Mouse (Mus musculus) heart, adult 10 weeks (tissue): ENCODE measurements around the gene Tmprss12. TPM values are rescaled to one million over a fixed set of nuclear protein-coding genes. Genes with fewer than 3 reads are reported as not detected.

Experiments
- polyA plus RNA-seq: library from polyadenylated mRNA; stranded (reverse); fragments of 350-450 nt; fragmentation: Illumina TruSeq; extraction: RNeasy Lipid Tissue Mini Kit (QIAGEN cat#74804); gene quantifications from one replicate; pipeline ENCODE4 v1.2.3, GENCODE M21; 2014; ENCODE audit warnings: low read depth, low replicate concordance

Tmprss12 gene
- polyA plus RNA-seq, result not detected

GRCm38 (mm10) chr15:100280626-100281025, at the start of gene Tmprss12:
Gene Tmprss12, plus strand, starts transcription at chr15:100280837.

GRCm38 (mm10) chr15:100304019-100304991, 23.7 kb downstream of the Tmprss12 start, which contains the start of gene Mettl7a1:
Gene Mettl7a1, plus strand, starts transcription at chr15:100304140.

GRCm38 (mm10) chr15:100334629-100335028, 54.0 kb downstream of the Tmprss12 start, which contains the start of gene Mettl7a3:
Gene Mettl7a3, plus strand, starts transcription at chr15:100334929.

Other genes starting within 250 kb of the Tmprss12 start
- 9.5 TPM for gene Dip2b, start 242.2 kb upstream of the Tmprss12 start, polyA plus RNA-seq
- 48.5 TPM for gene Atf1, start 53.0 kb upstream of the Tmprss12 start, polyA plus RNA-seq
- gene Mettl7a1, start 23.3 kb downstream of the Tmprss12 start, polyA plus RNA-seq, result 78.3 TPM
- gene Mettl7a3, start 54.1 kb downstream of the Tmprss12 start, polyA plus RNA-seq, result not detected
- not detected for gene Methig1, start 72.3 kb downstream of the Tmprss12 start, polyA plus RNA-seq
- gene Mettl7a2, start 72.4 kb downstream of the Tmprss12 start, polyA plus RNA-seq, result not detected
- not detected for gene Higd1c, start 83.7 kb downstream of the Tmprss12 start, polyA plus RNA-seq
- not detected for gene Gm5475, start 141.3 kb downstream of the Tmprss12 start, polyA plus RNA-seq
- 17.3 TPM for gene Slc11a2, start 144.2 kb downstream of the Tmprss12 start, polyA plus RNA-seq
- 14.9 TPM for gene Letmd1, start 188.2 kb downstream of the Tmprss12 start, polyA plus RNA-seq
- gene Csrnp2, start 214.7 kb downstream of the Tmprss12 start, polyA plus RNA-seq, result 1.5 TPM